Mouse (Mus musculus) megakaryocyte, adult 5-6 weeks (primary cell): ENCODE measurements at regions not wholly inside any gene's neighbourhood (a gene's known extent, or its start where the extent isn't known, plus 50 kb on each side); places are given as distances from the start of the nearest gene placed in this dataset.

Source experiments
- ATAC-seq: 2 replicates; pipeline ENCODE4 v1.8.0; 2016; ENCODE audit warnings: mild to moderate bottlenecking, inconsistent platforms; ENCODE audit not compliant: poor library complexity, severe bottlenecking

DNA sequence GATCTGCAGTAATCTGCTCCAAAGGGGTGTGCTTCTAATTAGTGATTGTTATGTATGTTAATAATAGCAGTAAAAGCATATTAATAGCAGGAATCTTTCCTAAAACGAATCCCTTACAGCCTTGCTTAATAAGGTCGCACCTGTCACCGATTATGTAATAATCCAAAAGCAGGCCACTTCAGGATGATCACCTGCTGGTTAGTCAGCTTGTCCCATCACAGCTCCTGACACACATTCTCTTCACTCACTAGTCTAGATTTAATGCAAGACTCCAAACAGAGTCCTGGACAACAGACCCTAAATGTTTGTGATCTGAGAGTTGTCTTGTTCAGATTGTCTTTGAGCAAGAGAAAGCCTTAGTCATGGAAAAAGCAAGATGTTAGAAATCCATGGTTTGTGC, 85.2 kb upstream of the Kctd3 start:
- ATAC-seq, result no peak

DNA sequence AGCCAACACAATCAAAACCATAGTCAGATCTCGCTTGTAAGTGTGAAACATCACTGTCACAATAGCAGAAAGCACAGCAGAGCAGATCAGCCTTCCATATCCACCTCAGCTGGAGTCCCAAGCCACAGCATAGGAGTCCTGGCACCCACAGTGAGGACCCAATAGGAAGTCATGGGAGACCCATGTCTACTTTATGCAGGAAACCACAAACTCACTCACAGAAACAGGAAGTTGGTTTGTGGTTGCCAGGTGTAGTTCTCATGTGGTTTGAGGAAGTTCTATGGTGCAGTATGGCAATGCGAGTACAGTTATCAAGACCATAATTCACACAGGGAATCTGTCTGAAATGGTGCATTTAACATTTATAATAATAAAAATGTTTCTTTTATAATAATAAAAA, 77.6 kb upstream of the Kctd3 start:
- peak; percentile 76 for ATAC-seq

DNA sequence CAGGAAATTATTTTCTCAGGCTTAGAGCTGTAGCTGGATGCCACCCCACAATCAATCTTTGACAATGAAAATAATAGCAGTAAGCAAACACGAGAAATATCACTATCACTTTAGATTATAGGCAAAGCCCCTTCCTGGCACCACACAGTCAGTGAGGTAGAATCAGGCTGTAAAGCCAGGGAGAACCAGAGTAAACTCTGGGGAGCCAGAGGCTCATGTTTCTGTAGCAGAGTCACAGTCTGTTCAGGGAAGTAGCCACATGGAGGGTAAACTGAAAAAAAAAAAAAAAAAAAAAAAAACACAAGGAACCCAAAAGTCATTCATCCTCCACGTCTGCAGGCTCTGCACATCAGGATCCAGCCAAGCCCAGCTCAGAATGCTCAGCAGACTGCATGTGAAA, 73.6 kb upstream of the Kctd3 start:
- no peak for ATAC-seq

DNA sequence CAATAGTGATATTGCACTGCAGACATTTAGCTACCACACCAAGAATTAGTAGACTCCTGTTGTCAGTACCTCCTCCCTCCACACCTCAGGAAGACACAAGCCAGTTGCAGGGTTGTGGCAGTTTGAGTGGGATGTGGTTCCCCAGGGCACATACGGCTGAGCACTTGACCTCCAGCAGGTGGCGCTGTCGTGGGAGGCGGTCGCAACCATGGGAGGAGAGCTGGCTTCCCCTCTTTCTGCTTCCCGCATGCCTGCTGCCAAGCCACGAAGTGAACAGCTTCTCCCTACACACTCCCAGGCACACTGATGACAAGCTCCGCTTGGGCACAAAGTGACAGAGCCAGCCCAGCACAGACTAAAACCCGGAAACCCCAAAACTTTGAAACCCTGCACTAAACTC, 73.2 kb upstream of the Kctd3 start:
- ATAC-seq, result peak; percentile 46

DNA sequence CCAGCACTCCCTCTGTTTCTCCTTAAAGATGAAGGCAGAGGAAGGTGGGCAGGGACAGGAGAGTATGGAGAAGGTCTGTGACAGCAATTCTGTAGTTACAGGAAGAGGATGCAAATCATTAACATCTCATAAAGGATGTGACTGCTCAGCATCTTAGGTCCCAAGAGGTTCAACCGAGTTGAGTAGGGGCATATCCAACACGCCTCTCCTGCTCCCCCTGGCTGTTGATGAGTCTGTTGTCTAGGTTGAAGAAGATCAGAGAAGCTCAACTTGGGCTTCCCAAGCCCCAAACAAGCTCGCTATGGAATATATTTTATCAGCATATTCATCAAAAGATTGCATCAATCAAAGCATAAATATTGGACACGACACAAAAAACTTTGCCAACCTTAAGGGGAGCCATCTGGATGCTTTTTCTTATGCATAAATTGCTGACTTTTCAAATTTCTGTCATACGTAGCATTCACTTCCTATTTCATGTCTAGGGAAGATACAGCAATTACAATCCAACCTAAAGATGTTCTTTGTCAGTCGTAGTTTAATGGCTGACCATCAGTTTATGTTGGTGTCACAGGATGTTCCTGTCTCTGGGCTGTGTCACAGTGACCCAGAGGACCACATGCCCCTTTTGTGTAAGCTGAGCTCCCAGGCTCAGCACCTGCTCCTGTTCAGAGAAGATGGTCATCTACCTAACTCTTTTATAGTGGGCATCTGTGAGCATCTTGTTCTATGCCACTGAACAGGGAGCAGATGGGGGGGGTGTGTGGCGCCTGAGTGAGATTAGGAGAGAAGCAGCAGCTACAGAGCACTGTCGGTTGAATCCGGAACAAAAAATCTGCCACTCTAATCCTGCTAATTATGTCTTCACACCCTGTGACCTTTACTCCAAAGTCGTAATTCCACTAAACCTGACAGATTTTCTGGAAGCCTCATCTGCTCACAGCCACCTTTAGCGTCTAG, 72.1 kb upstream of the Kctd3 start:
- no peak for ATAC-seq

DNA sequence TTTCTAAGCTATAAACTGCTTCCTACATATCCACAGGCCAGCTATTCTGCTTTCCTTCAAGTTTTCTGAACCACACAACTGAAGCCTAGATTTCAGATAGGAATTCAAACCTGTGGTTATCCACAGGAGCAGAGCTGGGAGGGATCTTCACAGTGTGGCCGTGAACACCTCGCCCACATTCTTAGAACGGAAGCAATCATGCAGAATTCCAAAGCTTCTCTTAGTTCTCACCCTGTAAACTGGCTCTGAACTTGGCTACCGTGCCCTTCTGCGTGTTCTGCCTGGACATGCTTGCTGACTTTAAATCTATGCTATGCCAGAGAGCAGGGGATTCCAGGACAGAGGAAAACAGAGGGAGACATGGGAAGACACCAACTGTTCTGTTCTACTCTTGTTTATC, 70.2 kb upstream of the Kctd3 start:
- ATAC-seq, result no peak

DNA sequence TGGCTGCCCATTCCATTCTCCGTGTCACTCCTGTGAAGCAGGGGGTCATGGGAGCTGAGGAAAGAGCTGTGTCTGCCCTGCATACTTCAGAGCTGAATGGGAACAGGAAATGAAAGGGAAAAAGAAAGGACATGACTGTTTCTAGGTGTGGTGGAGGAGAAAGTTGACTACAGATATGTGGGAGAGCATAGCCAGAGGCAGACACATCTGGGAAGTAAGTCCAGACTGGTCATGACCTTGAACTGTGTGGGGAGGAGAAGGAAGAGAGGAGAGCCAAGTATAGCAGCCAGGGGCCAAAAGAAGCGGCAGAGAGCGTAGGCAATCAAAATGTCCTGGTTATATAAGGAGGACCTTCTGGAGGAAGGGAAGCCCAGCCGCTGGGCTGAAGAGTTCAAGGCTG, 68.6 kb upstream of the Kctd3 start:
- ATAC-seq, result no peak

DNA sequence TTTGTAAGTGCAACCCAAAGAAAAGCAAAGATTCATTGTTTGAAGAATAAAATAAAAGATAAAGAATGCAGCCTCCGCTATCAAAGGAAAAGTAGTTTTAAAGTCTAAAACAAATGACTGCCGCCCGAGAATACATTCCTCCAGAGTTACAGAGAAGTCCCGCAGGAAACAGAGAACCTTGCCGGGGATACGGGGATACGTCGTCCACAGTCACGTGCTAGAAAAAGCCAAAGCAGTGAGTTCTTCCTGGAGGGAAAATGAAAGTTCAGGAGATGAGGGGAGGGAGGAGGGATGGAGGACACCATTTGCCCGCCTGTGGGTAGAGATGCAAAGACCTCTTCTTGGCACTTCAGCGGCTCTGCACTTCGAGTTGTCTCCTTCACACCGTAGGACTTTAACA, 68.0 kb upstream of the Kctd3 start:
- ATAC-seq, result no peak

DNA sequence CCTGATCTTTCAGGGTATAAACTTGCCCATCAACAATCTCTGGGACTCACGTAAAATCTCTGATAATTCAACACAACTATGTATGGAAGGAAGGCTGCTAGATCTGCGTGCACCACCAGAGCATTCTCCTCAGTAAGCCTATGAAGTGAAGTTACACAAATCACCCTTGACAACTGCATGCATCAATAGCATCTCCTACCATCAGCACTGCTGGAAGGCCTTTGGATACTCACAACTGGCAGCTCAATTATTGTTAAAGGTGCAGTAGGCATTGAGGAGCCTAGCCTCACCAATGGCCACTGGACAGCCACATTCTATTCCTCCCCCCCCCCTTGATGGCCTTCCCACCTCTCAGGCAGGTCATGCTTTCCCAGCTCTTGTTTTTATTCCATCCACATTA, 64.9 kb upstream of the Kctd3 start:
- ATAC-seq, result no peak

DNA sequence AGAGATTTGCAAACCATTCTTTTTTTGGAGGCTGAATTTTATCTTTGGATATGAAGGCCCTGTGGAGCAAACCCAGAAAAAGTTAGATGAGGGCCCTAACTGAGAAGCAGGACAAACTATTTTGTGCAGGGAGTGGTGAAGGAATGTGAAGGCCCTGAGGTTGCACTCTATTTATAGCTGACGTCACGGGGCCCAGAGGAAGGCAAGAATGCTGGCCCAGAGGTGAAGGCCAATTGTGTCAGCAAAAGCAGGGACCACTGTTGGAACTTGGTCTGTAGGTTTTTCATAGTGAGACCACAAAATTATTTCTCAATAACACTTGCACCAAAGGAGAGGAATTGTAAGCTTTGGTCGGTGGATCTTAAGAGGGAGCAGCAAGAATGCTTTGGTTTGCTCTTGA, 60.6 kb upstream of the Kctd3 start:
- ATAC-seq, result no peak

DNA sequence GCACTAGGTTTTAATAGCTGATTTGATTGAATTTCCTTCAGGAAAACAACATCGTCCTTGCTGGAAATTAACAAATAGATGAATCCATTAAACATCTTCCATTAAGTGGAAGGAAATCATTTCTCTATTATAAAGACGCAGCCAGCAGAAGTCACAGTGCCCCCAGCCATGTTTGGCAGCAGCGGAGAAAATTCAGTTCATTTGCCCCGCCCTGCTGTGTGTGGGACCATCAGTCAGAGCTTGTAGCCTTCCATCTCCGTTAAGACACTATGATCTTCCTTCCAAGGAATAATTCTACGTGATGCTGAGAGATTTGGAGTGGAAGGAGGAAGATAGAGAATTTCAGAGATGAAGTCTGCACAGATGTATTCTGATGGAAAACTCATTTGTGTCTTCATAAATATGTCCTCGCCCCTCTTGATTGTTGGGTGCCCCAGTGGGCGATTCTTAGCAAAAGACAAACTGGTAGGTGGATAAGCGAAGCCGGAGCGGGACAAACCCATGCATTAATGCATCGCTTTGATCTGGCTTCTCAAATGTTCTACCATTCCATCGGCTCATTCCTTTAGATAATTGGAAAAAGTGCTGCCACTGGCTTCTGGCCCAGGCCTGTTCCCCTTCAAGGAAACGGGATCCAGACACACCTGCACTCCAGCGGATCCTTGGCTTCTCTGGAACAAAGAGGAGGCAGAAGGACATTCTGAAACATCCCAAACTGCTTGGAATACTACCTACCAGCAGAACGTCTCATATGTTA, 59.7 kb upstream of the Kctd3 start:
- ATAC-seq, result no peak

DNA sequence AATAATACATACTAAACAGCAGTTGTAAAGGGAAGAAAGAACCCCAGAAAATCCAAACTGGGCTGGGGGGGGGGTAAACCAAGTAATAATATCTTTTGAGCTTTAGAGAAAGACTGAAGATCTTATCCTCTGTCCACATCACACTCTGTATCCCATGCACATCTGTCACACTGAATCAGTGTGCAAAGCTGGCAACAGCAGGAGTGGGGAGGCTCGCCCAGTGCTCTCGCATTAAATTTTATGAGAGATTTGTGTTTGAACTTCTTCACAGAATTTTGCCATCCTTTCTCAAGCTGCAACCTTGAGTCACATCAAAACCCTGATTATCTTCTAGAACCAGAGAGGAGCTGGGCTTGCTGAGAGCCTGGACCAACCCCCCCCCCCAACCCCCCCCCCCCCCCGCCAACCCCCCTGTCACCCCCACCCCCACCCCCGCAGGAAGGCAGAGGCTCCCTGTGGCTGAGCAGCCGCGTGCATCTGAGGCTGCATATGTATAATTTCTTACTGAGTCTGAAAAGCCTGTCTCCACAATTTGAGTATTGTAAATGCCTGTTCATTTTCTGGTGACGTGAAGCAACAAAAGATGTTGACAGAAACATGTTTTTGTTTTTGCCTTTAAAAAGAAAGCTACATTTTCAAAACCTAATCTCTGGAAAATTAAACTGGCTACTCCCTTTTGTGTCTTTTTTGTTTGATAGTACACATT, 59.0 kb upstream of the Kctd3 start:
- ATAC-seq, result no peak

DNA sequence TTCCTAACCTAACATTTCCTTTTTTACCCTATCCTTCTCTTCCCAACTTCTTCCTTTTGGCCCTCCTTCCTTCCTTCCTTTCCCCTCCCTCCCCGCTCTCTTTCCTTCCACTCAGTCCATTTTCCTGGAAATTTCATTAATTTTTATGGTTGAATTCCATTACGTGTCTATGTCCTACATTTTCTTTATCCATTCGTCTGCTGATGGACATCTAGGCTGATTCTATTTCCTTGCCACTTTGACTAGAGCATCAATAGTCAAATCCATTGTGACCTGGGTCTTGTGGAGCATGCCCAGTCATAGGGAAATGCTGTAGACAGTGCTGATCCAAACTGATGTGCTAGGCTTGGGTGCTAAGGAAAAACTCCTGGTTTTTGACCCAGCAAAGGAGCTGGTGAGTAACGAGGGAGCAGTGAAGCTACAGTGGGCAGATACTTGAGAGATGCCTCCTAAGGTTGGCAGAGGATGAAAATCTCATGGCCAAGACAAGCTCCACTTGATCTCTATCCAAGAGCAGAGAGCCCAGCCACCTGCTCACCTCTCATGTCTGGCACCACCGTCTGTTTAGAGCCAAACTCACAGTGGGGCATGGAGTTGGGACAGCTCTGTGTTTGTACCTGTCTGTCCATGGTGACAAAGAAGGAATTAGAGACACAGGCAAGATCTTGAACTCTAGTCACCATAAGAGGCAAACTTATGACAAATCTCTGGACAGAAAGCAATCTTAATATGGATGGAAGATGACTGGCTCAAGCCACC, 57.7 kb upstream of the Kctd3 start:
- ATAC-seq, result no peak

DNA sequence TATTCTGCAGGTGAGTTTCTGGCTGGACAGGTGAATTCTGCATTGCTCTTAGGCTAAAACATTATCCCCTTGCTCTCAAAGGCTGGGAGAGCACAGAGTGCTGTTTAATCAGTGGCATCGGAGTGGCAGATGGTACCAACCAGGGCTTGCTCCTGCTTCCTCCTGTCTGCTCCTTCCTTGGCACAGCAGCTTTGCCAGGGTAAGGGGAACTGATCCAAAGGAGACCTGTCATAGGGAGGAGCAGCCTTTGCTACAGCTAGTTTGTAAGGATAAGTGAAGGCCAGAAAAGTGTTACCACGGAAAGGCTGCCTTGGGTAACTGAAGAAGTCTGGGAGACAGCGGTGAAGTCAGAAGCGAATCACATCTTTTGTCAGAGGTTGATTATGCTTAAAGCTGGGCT, 57.0 kb upstream of the Kctd3 start:
- ATAC-seq, result no peak

DNA sequence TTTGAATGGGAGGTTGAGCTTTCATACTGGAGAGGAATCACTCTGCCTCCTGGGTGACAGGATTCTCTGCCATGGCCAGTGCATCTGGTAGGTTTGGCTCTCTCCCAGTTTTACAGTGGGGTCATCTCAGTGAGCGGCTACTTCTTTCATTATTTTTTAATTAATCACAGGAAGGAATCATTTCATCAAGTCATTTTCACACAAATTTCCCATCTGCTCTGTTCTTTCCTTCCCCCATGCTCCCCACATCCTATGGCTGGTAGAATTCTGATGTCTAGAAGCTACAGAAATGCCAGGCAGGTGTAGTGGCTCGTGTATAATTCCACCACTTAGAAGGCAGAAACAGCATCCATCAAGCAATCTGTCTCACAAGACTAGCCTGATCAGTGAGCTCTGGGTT, 56.1 kb upstream of the Kctd3 start:
- no peak for ATAC-seq

DNA sequence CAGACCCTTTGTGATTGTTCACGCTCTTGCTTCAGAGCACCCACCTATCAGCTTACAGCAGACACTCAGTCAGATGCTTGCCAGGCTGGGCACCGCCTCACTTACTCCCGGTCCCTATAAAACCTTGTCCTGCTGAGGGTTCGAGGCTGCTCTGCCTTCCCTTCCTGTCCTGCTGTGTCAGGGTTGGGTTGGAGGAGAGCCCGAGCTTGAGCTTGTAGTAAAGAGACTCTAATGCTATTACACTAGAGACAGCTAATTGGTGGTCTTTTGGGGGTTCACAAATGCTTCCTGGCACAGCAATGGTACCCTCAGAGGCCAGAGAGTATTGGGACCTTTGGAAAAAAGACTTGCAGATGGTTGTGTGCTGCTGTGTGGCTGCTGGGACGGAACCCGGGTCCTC, 55.6 kb upstream of the Kctd3 start:
- no peak for ATAC-seq
